Mouse (Mus musculus) spleen, adult 2 months (tissue): ENCODE measurements at regions not wholly inside any gene's neighbourhood (a gene's known extent, or its start where the extent isn't known, plus 50 kb on each side); places are given as distances from the start of the nearest gene placed in this dataset.

Source experiments
- CTCF ChIP-seq: fragments of 200-500 bp; IDR thresholded peaks from 2 replicates; pipeline ENCODE4 v1.5.1; 2011; ENCODE audit warnings: mild to moderate bottlenecking, inconsistent platforms; ENCODE audit not compliant: insufficient read depth, insufficient read length, insufficient replicate concordance; ENCODE audit errors: extremely low read depth
- POLR2A ChIP-seq: fragments of 200-500 bp; IDR thresholded peaks from 2 replicates; pipeline ENCODE4 v1.6.1; 2011; ENCODE audit warnings: low read depth, low read length, inconsistent platforms

DNA sequence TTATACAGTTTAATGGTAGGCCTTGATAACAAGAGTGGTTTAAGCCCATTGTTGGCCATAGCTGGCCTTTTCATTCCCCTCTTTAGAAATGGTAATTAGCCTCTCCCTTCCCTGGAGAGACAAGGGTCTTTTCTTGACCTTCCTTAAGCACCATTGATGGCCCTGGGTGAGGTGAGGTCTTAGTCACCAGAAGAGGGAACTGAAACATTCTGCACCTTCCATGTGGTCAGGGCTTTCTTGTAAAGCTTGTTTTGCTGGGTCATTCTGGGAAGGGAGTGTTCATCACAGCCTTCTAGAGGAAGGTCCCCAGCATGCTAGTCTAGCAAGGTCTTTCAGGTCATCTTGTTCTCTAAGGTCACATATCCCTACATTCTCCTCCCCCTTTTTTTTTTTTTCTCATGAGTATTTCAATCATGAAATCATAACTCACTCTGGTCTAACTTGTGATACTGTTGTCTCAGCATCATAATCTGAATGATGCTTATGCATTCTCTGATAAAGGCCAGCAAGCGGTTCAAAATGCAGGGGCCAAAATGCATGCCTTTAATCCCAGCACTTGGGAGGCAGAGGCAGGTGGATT, 315.2 kb upstream of the Meis1 start:
- no peak for TF ChIP-seq POLR2A
- no peak for TF ChIP-seq CTCF
